Mouse (Mus musculus): ENCODE measurements around the gene Myl6b.
"Not testable (repeated sequence)": the region's sequence is repeated elsewhere in the genome, so short reads cannot be mapped to it uniquely, and the experiment has no call there.

The Myl6b gene

GRCm38 (mm10) chr10:128518833-128519232 lies 20.3 kb upstream of the Myl6b start:
- DNase-seq (ENCODE audit: low read depth, low spot score): no peak

- no peak for DNase-seq (ENCODE audit: low read depth, low spot score)
These were observed 18.2 kb upstream of the Myl6b start for GRCm38 (mm10) chr10:128516677-128517076.

GRCm38 (mm10) chr10:128516029-128516428 lies 17.5 kb upstream of the Myl6b start:
- DNase-seq (ENCODE audit: low read depth, low spot score): no peak

- DNase-seq (ENCODE audit: low read depth, low spot score): no peak
These were observed 16.6 kb upstream of the Myl6b start for GRCm38 (mm10) chr10:128515044-128515443.

- DNase-seq (ENCODE audit: low read depth, low spot score): no peak
These were observed 13.3 kb upstream of the Myl6b start for GRCm38 (mm10) chr10:128511761-128512160.

GRCm38 (mm10) chr10:128511189-128511588 lies 12.7 kb upstream of the Myl6b start:
- no peak for DNase-seq (ENCODE audit: low read depth, low spot score)

GRCm38 (mm10) chr10:128510301-128510700 lies 11.8 kb upstream of the Myl6b start:
- no peak for DNase-seq (ENCODE audit: low read depth, low spot score)

GRCm38 (mm10) chr10:128509831-128510230 lies 11.3 kb upstream of the Myl6b start:
- no peak for DNase-seq (ENCODE audit: low read depth, low spot score)

GRCm38 (mm10) chr10:128509203-128509602 lies 10.7 kb upstream of the Myl6b start:
- no peak for DNase-seq (ENCODE audit: low read depth, low spot score)

- DNase-seq (ENCODE audit: low read depth, low spot score): no peak
These were observed 9.8 kb upstream of the Myl6b start for GRCm38 (mm10) chr10:128508260-128508659.

GRCm38 (mm10) chr10:128505974-128506373 lies 7.5 kb upstream of the Myl6b start:
- no peak for DNase-seq (ENCODE audit: low read depth, low spot score)

- not testable (repeated sequence) for DNase-seq (ENCODE audit: low read depth, low spot score)
These were observed 6.8 kb upstream of the Myl6b start for GRCm38 (mm10) chr10:128505371-128505667.

- no peak for DNase-seq (ENCODE audit: low read depth, low spot score)
These were observed 6.3 kb upstream of the Myl6b start for GRCm38 (mm10) chr10:128504641-128505370.

- no peak for DNase-seq (ENCODE audit: low read depth, low spot score)
These were observed 5.5 kb upstream of the Myl6b start for GRCm38 (mm10) chr10:128504012-128504411.

GRCm38 (mm10) chr10:128503532-128503931 lies 5.0 kb upstream of the Myl6b start:
- no peak for DNase-seq (ENCODE audit: low read depth, low spot score)

GRCm38 (mm10) chr10:128502341-128502740 lies 3.9 kb upstream of the Myl6b start:
- DNase-seq (ENCODE audit: low read depth, low spot score): no peak

GRCm38 (mm10) chr10:128499116-128499671 lies 709 bp upstream of the Myl6b start:
- no peak for DNase-seq (ENCODE audit: low read depth, low spot score)

GRCm38 (mm10) chr10:128497134-128497737 lies 1.2 kb downstream of the Myl6b start:
- DNase-seq (ENCODE audit: low read depth, low spot score): no peak

- DNase-seq (ENCODE audit: low read depth, low spot score): no peak
These were observed 1.9 kb downstream of the Myl6b start for GRCm38 (mm10) chr10:128496509-128497077.

GRCm38 (mm10) chr10:128495903-128496302 lies 2.6 kb downstream of the Myl6b start:
- no peak for DNase-seq (ENCODE audit: low read depth, low spot score)

GRCm38 (mm10) chr10:128495270-128495669 lies 3.2 kb downstream of the Myl6b start:
- no peak for DNase-seq (ENCODE audit: low read depth, low spot score)

GRCm38 (mm10) chr10:128494667-128495245 lies 3.7 kb downstream of the Myl6b start:
- no peak for DNase-seq (ENCODE audit: low read depth, low spot score)

Measured in WW6 (cell line).